11 mouse cellular contexts compared by ENCODE assay signal in genomic region chr11:69373223-69373965, GRCm38 (mm10). TPM values are rescaled to one million over a fixed set of nuclear protein-coding genes. Genes with fewer than 3 reads are reported as not detected.
A peak's percentile ranks its signal among the peaks of the same experiment; 100 is the strongest.
DNase-seq lines count a peak whose midpoint lies in the region; ATAC-seq and TF ChIP-seq lines count a peak whose summit lies in the region.
"Had no signal": no experiment of that assay in that cellular context is flagged by ENCODE, and none has a peak within 500 bp of the region (broad histone marks: within the 10 kb centered on the region; RNA-seq: fewer than 3 reads in every experiment).

No protein-coding gene starts in this region.

- H3K4me2 ChIP-seq in stomach, embryonic 14.5 days (replicated peaks; ENCODE audit: low read depth, low read length): no peak overlapping the region
- H3K4me2 ChIP-seq in stomach, postnatal 0 days (replicated peaks; ENCODE audit: low read depth): no peak overlapping the region
- peak overlapping the region; percentile 69 for H3K4me2 ChIP-seq in liver, embryonic 13.5 days

- 88% methylated on average over 16 of the region's 16 CpGs for WGBS in stomach, embryonic 14.5 days
- 81% methylated on average over 16 of the region's 16 CpGs for WGBS in stomach, postnatal 0 days
- WGBS in liver, embryonic 13.5 days (ENCODE audit: insufficient replicate concordance): 59% methylated on average over 16 of the region's 16 CpGs

- no peak overlapping the region for H3K27ac ChIP-seq in stomach, embryonic 14.5 days (ENCODE audit: low read length)
- H3K27ac ChIP-seq in stomach, postnatal 0 days (replicated peaks): no peak overlapping the region
- peak overlapping the region; percentile 91 for H3K27ac ChIP-seq in liver, embryonic 13.5 days
- H3K27ac ChIP-seq: macrophage had no signal

- no peak overlapping the region for H3K4me3 ChIP-seq in stomach, embryonic 14.5 days (ENCODE audit: low read depth, low read length)
- H3K4me3 ChIP-seq in stomach, postnatal 0 days (ENCODE audit: low read depth, low read length): no peak overlapping the region
- peak overlapping the region; percentile 47 for H3K4me3 ChIP-seq in liver, embryonic 13.5 days (replicated peaks)

- peaks cover 27% of the 10 kb centered on the region for H3K4me1 ChIP-seq in stomach, embryonic 14.5 days (ENCODE audit: control insufficient read depth, insufficient read depth, low read length)
- peaks cover 2% of the 10 kb centered on the region; the same call in 1 of the 2 replicates for H3K4me1 ChIP-seq in stomach, postnatal 0 days (replicated peaks; ENCODE audit: control insufficient read depth, insufficient read depth)
- peaks cover 72% of the 10 kb centered on the region for H3K4me1 ChIP-seq in liver, embryonic 13.5 days (replicated peaks)

- H3K9ac ChIP-seq in stomach, embryonic 14.5 days (replicated peaks; ENCODE audit: low read depth, low read length): no peak overlapping the region
- H3K9ac ChIP-seq in stomach, postnatal 0 days (ENCODE audit: low read length): no peak overlapping the region
- H3K9ac ChIP-seq in liver, embryonic 13.5 days: peak overlapping the region; percentile 70

- TF ChIP-seq CTCF in stomach, postnatal 0 days (IDR thresholded peaks at IDR 0.05; ENCODE audit: low read depth): no peak

- no peaks in the 10 kb centered on the region for H3K27me3 ChIP-seq in stomach, embryonic 14.5 days (ENCODE audit: control insufficient read depth, insufficient read depth, low read length)
- H3K27me3 ChIP-seq in stomach, postnatal 0 days (ENCODE audit: control insufficient read depth, insufficient read depth, low read length): no peaks in the 10 kb centered on the region
- peaks cover 28% of the 10 kb centered on the region for H3K27me3 ChIP-seq in liver, embryonic 13.5 days

- no peak for TF ChIP-seq EP300 in stomach, postnatal 0 days (optimal IDR thresholded peaks at IDR 0.05)

- peaks cover 11% of the 10 kb centered on the region; the same call in 1 of the 2 replicates for H3K36me3 ChIP-seq in stomach, embryonic 14.5 days (ENCODE audit: control insufficient read depth, insufficient read depth, low read length)
- H3K36me3 ChIP-seq in stomach, postnatal 0 days (ENCODE audit: control insufficient read depth, insufficient read depth, low read length): no peaks in the 10 kb centered on the region; the same call in 1 of the 2 replicates
- no peaks in the 10 kb centered on the region for H3K36me3 ChIP-seq in liver, embryonic 13.5 days

- peak; percentile 44; the same call in 1 of the 2 replicates for ATAC-seq in stomach, embryonic 14.5 days (ENCODE audit: insufficient number of reproducible peaks, insufficient read depth, low FRiP score, low read depth)
- no peak for ATAC-seq in stomach, postnatal 0 days (ENCODE audit: low FRiP score, low TSS enrichment)
- ATAC-seq in liver, embryonic 13.5 days (ENCODE audit: low read depth): peak; percentile 98

- DNase-seq in cerebellum, adult 11-12 months: peak; percentile 28
- DNase-seq in cerebellum, adult 8-10 months: no peak
- no peak for DNase-seq in stomach, postnatal 0 days (ENCODE audit: low spot score)
- DNase-seq in liver, embryonic 13.5 days: peak; percentile 72
- DNase-seq in testis, postnatal 10 days (ENCODE audit: low spot score): no peak
- DNase-seq in adrenal gland, adult 2 months: no peak
- DNase-seq in thymus, postnatal 14 days: no peak
- DNase-seq: kidney, adult 8-10 months; layer of hippocampus, adult 9-11 months had no signal

- H3K9me3 ChIP-seq in stomach, embryonic 14.5 days (ENCODE audit: control insufficient read depth, low read depth, low read length): no peaks in the 10 kb centered on the region
- H3K9me3 ChIP-seq in stomach, postnatal 0 days (ENCODE audit: control insufficient read depth, low read length): no peaks in the 10 kb centered on the region
- H3K9me3 ChIP-seq in liver, embryonic 13.5 days (replicated peaks): no peaks in the 10 kb centered on the region

RNA-seq across cellular contexts. Expression of gene Chd3, which starts 4.2 kb away (rescaled TPM):
- 85.3 and 87.4 TPM in 2 replicates for polyA plus RNA-seq in stomach, embryonic 14.5 days (2014; fragmentation: Nextera tagmentation; extraction: Ambion mirVana)
- polyA plus RNA-seq in stomach, postnatal 0 days (2015; fragmentation: Nextera tagmentation; extraction: Ambion mirVana): 18.4 and 18.9 TPM in 2 replicates
- polyA plus RNA-seq in liver, embryonic 13.5 days (2015; fragmentation: Nextera tagmentation; extraction: Ambion mirVana): 2.6 and 4.4 TPM in 2 replicates
- total RNA-seq in adrenal gland, adult 2 months (2021): 10 to 100 TPM; 71.0 to 92.8 TPM
- polyA plus RNA-seq in adrenal gland, adult 2 months (2012; rRNA removed): 83.4 and 107 TPM in 2 replicates

RNA-seq across cellular contexts. Expression of gene Naa38, which starts 21.9 kb away (rescaled TPM):
- 158 and 177 TPM in 2 replicates for polyA plus RNA-seq in stomach, embryonic 14.5 days (2014; fragmentation: Nextera tagmentation; extraction: Ambion mirVana)
- 153 and 170 TPM in 2 replicates for polyA plus RNA-seq in stomach, postnatal 0 days (2015; fragmentation: Nextera tagmentation; extraction: Ambion mirVana)
- 102 and 105 TPM in 2 replicates for polyA plus RNA-seq in liver, embryonic 13.5 days (2015; fragmentation: Nextera tagmentation; extraction: Ambion mirVana)
- 100 to 1,000 TPM; 124 to 157 TPM for total RNA-seq in adrenal gland, adult 2 months (2021)
- 175 and 193 TPM in 2 replicates for polyA plus RNA-seq in adrenal gland, adult 2 months (2012; rRNA removed)

RNA-seq across cellular contexts. Expression of gene Cyb5d1, which starts 22.0 kb away (rescaled TPM):
- 15.0 and 23.5 TPM in 2 replicates for polyA plus RNA-seq in stomach, embryonic 14.5 days (2014; fragmentation: Nextera tagmentation; extraction: Ambion mirVana)
- 9.1 and 9.5 TPM in 2 replicates for polyA plus RNA-seq in stomach, postnatal 0 days (2015; fragmentation: Nextera tagmentation; extraction: Ambion mirVana)
- polyA plus RNA-seq in liver, embryonic 13.5 days (2015; fragmentation: Nextera tagmentation; extraction: Ambion mirVana): 10.3 and 13.0 TPM in 2 replicates
- total RNA-seq in adrenal gland, adult 2 months (2021): 10 to 100 TPM; 44.2 to 59.7 TPM
- 10.7 and 11.8 TPM in 2 replicates for polyA plus RNA-seq in adrenal gland, adult 2 months (2012; rRNA removed)

RNA-seq across cellular contexts. Expression of gene Tmem88, which starts 24.6 kb away (rescaled TPM):
- 30.0 and 30.3 TPM in 2 replicates for polyA plus RNA-seq in stomach, embryonic 14.5 days (2014; fragmentation: Nextera tagmentation; extraction: Ambion mirVana)
- polyA plus RNA-seq in stomach, postnatal 0 days (2015; fragmentation: Nextera tagmentation; extraction: Ambion mirVana): 14.9 and 17.8 TPM in 2 replicates
- polyA plus RNA-seq in liver, embryonic 13.5 days (2015; fragmentation: Nextera tagmentation; extraction: Ambion mirVana): 8.9 and 9.5 TPM in 2 replicates
- 10 to 100 TPM; 10.8 to 16.0 TPM for total RNA-seq in adrenal gland, adult 2 months (2021)
- polyA plus RNA-seq in adrenal gland, adult 2 months (2012; rRNA removed): 86.3 and 94.7 TPM in 2 replicates

RNA-seq across cellular contexts. Expression of gene Rnf227, which starts 33.1 kb away (rescaled TPM):
- 15.3 and 16.3 TPM in 2 replicates for polyA plus RNA-seq in stomach, embryonic 14.5 days (2014; fragmentation: Nextera tagmentation; extraction: Ambion mirVana)
- polyA plus RNA-seq in stomach, postnatal 0 days (2015; fragmentation: Nextera tagmentation; extraction: Ambion mirVana): 46.2 and 49.4 TPM in 2 replicates
- 0.92 and 1.1 TPM in 2 replicates for polyA plus RNA-seq in liver, embryonic 13.5 days (2015; fragmentation: Nextera tagmentation; extraction: Ambion mirVana)
- 1 to 10 TPM; 3.3 to 6.8 TPM for total RNA-seq in adrenal gland, adult 2 months (2021)
- 0.88 and 1.1 TPM in 2 replicates for polyA plus RNA-seq in adrenal gland, adult 2 months (2012; rRNA removed)

Comparison
In these comparisons a context has a peak if more than half of its experiments do, and no peak if none do; other contexts are left out.
1. DNase-seq: peak in cerebellum, adult 11-12 months (single experiment) and liver, embryonic 13.5 days (single experiment); none in cerebellum, adult 8-10 months (single experiment), stomach, postnatal 0 days (single experiment), testis, postnatal 10 days (single experiment), adrenal gland, adult 2 months (single experiment) and thymus, postnatal 14 days (single experiment).